Mouse (Mus musculus) cerebellum, adult (tissue): ENCODE data around the gene Arl5a.
A peak's percentile ranks its signal among the peaks of the same experiment; 100 is the strongest.

Experiments used
- ATAC-seq: cut with Nextera tagmentation; 2 replicates; pipeline ENCODE4 v1.9.2; 2017; ENCODE audit warnings: mild to moderate bottlenecking, moderate library complexity, mixed read lengths; ENCODE audit not compliant: insufficient number of reproducible peaks, low FRiP score, low TSS enrichment

Arl5a gene

DNA sequence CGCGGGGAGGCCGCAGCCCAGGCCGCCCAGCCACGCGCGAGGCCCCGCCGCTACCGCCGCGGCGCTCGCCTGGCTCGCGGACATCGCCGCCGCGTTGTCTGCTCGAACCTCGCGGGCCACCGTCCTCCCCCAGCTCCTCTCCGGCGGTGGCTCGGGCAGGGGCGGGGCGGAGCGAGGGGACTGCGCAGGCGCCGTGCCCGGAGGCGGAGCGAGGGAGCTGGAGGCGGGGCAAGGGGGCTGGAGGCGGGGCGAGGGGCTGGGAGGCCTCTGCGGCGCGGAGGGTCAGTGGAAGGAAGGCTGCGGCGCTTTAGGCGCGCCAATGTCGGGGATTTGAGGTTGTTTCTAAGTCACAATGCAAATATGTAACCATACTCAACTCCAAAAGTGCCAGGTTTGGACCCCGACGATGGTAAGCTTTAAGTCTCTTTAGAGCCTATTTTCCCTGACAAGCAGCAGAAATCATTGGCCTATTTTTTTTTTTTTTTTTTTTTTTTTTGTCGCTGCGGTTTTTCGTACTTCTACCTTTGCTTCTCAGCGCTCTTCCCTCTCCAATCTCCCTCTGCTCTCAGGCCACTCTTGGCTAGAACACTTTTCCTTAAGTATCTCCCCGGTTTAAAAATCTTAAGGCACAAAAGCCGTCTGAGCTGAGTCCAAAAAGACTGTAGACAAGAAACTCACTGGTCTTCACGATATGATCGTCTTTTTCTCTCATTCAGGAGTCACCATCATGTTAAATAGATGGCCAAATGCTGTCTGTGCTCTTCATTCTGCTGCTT, at the start of gene Arl5a:
TSS of gene Arl5a (minus strand) at position 155 of the 776 bp plus-strand sequence.
- peak; percentile 82 for ATAC-seq

DNA sequence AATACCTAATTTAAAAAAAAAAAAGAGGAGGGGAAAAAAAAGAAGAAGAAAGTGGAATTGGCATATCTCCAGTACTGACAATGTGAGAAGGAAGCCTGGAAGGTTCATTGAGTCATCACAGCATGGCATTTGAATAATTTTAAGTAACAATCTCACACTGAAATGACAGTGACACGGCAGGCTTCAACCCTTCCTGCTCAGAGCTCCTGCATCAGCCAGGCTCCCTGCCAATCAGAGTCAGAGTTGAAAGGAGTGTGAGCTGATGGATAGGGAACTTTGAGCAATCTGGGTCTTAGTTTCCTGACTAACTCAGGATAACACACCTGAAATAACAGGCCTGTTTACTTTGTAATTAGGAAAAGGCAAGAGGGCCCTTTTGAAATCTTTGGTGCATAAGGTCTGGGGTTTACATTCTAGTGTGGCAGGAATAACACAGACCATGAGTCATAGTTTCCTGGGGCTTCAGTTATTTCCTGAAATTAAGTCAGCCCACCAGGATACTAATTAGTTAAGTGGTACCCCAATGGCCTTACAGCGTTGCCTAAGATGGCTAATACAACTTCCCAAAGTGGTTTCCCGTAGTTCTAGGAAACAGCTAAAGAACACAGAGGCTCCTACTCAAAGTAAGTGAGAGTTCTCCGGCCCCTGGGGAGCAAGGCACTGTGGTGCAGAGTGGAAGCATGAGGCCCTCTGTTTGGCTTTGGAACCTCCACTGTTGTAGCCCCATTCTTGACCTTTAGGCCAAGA, 47.0 kb upstream of the Arl5a start:
- ATAC-seq = no peak

DNA sequence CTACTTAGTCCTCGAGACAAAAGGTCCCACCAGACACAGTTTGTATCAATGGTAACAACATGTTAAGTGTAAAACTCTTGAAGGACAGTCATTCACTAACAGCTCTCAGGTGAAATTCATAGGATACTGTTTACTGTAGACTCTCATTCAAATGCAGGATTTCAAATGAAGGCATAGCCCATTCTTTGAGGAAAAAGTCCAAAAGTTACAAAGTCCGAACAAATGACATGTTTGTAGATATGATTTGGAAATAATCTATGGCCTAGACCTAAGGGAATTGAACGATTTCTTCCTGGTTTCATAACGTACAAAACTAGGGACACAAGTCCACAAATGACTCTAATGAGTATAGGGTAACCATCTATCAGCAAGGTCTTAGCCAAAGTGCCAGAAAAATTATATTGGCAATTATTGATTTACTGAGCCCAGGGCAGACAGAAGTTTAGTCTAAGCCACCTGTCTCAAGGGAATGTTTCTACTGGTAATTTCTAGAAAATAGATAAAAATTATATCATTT, 45.4 kb upstream of the Arl5a start:
- no peak for ATAC-seq

DNA sequence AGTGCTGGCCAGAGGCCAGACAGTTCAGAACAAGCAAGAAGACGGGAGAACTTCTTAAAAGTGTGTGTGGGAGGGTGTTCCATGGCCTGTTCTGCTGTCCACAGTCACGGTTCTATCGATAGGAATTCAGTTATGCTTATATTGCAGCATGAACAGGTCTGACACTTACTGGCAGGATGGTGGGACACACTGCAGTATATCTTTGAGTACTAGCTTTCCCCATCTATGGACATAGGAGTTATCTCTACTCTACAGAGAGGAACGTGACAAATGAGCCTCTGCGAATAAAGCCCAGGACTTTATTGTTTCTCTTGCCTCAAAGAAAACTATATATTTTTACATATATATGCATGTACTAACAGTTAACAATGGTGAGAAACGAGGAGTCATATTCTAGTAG, 42.9 kb upstream of the Arl5a start:
- ATAC-seq = no peak

DNA sequence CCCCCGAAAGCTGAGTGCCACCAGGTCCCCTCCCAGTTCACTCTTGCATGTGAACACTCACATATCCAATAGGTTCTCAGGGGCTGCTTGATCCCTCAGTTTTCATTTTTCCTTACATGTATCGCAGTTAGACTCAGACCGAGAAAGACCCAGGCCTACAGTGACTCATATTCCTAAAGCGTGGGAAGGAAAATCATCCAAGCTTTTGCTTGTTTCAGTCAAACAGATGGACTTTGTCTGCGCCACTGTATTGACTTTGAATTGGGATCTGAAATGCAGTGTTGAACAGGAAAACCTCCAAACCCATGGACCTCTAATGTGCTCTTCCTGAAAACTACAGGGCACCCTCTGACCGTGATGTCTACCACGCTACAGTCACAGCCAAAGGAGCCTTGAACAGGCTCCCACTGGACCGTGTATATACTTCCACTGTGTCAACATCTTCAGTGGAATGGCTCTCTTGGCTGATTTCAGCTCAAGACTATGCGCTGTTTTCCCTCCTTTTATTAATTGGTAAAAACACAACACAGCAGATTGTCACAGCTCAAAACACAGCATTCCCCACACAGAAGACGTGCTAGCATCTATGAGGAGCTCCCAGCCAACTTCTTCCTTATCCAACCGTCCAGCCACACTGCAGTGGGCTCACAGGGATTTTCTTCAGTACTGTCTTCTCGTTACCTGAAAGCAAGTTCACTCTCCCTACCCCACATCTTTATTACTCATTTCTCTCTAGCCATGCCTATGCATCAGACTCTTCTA, 36.7 kb upstream of the Arl5a start:
- ATAC-seq = no peak

DNA sequence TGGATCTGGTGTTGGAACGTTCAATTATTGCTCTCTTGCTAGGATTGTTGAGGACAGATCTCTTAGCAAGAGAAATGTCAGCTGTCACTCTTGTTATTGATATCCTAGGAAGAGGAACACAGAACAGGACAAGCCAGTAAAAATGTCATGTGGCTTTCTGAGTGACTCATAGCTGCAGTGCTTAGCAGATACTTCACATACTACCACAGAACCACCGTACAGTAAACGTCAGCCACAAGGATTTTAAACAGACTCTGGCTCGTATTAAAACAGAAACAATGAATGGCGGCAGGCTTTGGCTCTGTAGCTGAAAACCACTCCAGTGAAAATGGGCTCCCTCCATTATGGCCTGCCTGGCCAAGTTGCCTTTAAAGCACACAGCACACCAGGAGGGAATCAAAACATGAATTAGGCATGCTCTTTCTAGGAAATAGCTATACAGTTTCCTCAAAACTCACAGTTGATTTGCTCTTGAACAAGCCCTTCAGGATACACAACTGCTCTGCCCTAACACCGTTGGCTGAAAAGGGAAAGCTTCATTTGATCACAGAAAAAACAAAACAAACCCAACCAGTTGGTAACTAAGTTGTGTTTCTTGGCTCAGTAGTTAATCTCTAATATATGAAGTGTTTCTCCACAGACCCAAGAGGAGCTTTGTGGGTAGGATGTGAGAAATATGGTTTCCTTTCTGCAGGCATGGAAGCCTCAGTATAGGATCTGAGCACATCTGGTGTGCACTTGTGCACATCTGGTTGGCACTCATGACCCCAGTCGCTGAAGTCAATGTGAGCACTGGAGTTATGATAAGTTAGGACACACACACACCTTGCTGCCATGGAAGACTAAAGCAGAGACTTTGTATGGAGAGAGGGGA, 31.1 kb upstream of the Arl5a start:
- ATAC-seq = no peak

DNA sequence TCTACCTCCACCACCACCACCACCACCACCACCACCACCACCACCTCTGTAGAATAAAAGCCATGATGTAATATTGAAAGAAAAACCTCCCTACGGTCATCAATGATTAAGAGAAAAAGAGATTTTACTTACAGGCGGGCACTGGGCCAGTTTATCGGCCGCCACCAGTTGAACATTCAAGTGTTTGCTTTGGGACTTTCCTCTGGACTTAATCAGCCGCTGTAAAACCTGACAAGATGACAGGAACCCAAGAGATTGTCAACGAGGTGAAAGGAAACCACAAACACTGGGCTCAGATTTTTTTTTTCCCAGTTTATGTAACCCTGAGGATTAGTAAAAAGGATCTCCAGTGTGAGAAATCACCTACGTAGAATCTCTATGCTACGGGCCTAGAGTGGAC, 25.1 kb upstream of the Arl5a start:
- ATAC-seq = no peak

DNA sequence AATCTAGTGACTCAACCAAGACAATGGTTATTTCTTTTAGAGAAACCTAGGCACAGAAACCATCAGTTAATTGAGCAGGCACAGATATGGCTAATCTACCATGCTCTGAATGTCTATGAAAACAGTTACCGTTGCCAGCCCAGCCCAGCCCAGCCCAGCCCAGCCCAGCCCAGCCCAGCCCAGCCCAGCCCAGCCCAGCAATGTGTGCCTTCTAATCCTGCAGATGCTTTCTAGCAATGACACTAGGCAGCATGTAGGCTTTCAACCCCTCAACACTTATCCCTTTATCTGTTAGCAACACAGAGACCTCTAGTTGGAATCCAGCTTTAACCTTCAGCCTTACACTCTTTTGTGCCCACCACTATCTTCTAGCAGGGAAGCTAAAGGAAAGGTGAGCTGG, 24.2 kb upstream of the Arl5a start:
- ATAC-seq = no peak

DNA sequence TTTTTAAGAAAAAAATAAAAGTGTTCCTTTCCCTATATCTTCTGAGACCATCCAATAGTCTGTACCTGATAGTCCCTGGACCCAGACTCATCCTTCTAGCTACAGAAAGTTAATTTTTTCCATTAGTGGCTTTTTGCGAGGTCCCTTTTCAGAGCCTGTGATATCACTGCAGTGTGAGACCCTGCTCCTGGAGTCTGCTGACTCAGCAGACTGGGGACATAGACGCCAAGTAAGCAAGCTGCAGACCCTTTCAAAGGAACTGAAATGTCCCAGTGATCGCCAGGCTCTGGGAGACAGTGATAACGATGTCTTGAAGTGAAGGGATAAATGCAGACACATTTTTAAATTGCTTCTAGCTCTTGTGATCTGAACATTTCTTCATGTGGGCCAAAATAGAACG, 21.9 kb upstream of the Arl5a start:
- ATAC-seq = no peak

DNA sequence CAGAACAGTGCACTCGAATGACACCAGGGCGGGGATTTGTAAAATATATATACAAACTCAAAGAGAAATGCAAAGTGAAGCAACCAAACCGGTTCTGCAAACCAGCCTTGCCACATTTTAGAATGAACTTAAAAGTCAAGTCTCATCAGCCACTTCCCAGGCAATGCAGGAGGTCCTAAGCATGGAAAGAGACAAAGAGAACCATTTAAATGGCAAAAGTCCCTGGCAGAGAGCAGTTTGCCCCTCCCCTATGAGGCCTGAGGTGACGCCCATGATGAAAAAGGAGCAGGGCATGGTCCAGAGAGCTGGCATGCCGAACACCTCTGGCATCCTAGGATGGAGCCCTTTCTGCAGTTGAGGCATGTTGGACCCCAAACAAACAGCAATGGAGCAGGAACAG, 17.4 kb upstream of the Arl5a start:
- no peak for ATAC-seq

DNA sequence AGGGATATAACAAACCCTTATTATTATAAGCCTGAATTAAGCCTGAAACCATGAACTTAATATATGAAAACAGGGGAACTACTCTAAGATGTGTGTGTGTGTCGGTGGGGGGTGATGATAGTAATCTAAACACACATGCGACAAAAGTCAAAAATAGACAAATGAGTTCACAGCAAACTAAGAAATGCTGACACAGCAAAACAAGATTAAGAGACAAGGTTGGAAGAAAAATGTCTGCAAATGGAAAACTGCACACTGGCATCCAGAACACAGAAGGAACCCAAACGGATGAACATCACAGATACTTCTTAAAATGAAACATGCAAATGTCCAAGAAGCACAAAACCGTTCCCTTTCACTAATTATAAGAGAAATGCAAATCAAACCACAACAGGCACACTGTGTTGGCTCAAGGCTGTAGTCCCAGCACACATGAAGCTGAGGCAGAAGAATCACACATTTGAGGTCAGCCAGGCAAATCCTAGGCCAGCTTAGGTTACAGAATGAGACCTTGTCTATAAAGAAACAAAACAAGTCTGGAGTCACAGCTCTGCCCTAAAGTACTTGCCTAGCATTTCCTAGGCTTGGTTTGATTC, 15.8 kb upstream of the Arl5a start:
- ATAC-seq = no peak

DNA sequence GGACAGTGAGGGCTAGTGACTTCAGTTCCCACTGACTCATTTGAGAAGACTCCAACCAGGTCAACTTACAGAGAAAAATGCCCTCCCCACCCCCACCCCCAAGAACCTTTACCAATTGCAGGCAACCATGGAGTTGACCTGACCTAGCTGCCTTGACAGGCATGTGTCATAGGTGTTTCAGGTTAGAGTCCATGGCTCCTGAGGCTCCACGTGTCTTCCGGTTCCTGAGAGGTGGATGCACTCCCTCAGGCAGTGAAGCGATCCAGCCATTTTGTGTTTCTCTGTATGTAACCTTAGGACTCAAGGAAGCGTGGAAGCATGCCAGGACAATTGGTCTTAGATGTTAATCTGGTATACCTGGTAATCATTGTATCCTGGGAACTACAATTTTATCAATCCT, 13.7 kb upstream of the Arl5a start:
- no peak for ATAC-seq

DNA sequence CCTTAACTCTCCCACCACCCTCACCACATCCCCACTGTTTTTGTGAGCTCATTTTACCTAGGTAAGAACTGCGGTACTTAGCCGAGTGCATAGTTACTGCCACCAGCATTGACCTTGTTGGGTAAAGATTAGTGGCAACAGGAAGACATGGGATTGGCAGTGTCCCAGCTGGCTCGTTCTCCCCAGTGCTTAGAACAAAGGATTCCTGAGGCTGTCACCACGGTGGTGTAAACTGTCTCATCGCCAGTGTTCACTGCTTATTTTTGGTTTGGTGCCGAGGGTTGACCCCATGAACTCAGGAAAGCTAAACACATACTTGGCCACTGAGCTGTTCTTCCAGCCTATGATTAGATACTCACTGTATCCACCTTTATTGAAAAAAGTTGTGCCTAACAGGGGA, 13.3 kb upstream of the Arl5a start:
- peak; percentile 36; the same call in 1 of the 2 replicates for ATAC-seq

DNA sequence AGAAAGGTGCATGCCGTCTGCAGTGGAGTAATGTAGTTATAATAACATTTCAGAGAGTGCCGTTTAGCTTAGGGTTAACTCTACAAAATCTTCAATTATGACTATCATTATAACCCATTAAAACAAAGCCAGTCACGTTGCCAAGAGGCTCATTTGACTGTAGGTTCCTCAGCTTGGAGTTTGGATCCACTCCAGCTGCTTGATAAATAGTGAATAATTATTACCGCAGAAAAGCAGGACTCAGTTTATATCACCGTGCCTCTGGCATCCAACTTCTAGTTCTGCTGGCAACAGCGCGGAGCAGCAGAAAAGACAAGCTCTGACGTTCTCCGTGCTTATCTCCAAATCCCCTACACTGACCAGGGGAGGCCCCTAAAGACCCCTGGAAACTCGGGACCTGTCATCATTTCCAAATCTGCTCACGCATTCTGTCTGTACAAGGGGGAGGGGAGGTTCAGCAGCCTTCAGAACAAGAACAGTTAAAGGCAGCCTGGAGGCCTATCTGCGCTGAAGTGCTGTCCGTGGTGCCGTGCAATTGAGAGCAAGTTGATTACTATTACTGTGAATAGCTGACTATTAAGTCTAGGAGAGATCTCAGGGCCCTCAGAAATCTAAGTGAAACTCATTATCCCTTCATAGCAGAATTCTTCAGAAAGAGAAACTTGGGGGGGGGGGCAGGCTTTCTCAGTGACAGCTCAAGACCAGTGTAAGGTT, 11.4 kb upstream of the Arl5a start:
- no peak for ATAC-seq

DNA sequence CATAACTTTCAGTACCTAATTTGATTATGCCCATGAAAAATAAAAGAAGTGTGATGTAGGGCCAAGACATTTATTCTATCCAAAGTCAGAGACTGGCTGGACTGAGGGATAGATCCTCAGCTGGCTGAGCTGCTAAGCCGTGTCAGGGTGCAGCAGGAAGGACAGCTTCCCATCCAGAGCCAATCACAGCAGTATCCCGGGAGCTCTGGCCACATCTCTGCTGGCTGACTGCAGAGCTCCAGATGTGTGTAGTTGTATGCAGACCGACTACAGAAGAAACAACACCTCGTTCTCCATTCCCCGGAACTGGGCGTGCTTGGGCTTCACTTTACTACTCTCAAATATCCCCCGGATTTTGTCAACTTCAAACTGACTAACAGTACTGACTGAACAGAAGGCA, 8.7 kb upstream of the Arl5a start:
- no peak for ATAC-seq

DNA sequence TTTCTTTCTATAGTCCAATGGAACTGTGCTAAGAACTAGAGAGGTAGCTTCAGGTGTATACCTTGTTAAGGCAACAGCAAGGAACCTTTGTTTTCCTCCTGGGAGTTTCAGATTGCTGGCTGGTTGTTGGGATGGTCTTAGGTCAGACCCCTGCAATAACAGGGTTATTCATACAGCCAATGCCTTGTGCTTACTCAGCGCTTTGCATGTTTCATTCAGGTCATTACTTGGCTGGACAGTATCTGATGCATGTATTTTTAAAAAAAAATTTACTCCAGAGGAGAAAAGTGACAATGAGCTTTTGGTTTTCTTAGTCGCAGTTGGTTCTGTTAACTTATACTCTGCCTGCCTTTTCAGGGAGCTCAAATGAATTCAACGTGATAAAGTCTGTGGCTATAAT, 2.7 kb upstream of the Arl5a start:
- no peak for ATAC-seq

DNA sequence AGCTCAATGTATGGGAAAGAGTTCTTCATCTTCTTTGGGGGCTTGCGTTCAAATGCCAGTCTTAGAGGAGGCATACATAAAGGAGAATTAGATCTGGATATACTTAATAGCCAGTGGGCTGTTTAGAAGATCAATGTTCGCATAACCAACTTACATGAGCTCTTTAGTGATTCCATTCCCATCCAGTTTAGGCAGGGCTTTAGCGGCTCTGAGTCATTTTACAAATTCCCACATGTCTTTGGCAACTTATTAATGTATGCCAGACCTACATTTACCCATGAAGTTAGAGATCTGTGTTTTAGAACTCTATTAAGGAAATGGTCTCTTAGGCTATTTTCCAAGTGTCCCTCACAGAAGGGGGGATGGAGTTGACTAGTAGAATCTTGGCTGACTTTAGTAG, 1.3 kb upstream of the Arl5a start:
- no peak for ATAC-seq

DNA sequence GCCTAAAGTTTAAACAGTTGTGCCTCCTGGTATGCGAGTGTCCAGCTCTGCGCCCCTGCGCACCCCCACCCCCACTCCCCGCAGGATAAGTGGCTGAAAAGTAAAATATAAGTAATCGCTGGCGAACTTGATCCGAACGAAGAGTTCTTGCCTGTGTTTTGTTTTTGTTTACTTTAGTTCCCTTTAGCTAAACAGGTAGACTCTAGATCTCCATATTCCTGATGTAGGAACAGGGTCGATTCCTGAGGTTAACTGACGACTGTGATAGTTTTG, 758 bp upstream of the Arl5a start:
- no peak for ATAC-seq

DNA sequence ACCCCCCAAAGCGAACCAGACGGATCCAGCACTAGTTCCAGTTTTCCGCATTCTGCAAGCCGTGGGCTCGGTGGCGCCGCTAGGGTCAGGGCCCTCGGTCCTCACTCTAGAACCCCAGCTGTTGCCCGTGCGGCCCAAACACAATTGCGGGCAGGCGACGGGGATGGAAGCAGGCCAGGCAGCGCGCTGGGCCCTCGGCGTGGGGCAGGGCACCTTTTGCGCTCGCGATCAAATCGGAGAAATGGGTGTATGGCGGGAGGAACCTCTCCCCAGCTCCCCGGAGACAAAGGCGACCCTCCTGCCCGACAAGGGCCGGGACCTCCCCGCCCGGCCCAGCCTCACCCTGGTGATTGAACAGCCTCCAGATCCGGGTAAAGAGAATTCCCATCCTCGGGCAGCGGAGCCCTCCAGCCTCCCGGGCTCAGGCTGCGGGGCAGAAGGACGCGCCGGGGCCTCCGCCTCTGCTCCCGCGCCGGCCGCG, 413 bp downstream of the Arl5a start:
- ATAC-seq = peak; percentile 77
